Comparison of ENCODE assay signal across 17 mouse cellular contexts in the genomic region with DNA sequence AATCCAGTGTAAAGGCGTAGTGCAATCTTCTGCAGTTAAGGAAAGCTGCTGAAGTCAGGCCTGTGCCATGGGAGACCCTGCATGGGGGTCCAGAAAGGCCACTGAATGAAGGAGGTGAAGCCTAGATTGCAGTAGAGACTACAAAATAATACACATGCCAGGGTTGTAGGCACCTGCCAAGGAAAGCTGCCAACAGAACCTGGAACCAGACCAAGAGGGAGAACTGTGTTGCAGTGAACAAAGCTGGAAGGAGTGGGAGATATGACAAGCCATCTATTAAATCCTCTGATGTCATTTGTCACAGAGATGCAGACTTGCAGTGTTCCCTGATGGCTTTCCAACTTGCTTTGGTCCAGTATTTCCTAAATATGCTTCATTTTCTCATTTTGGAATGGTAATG. TPM values are rescaled to one million over a fixed set of nuclear protein-coding genes. Genes with fewer than 3 reads are reported as not detected.
DNase-seq lines count a peak whose midpoint lies in the region; ATAC-seq and TF ChIP-seq lines count a peak whose summit lies in the region.
"Had no signal": no experiment of that assay in that cellular context is flagged by ENCODE, and none has a peak within 500 bp of the region (broad histone marks: within the 10 kb centered on the region; RNA-seq: fewer than 3 reads in every experiment).

No protein-coding gene starts in this region.

- H3K9me3 ChIP-seq in kidney, embryonic 15.5 days (replicated peaks) = no peaks in the 10 kb centered on the region
- H3K9me3 ChIP-seq: G1E; limb, embryonic 13.5 days; neural tube, embryonic 15.5 days had no signal

- H3K4me2 ChIP-seq in kidney, embryonic 15.5 days = no peak overlapping the region
- H3K4me2 ChIP-seq: heart, embryonic 13.5 days; limb, embryonic 13.5 days; midbrain, embryonic 12.5 days; neural tube, embryonic 15.5 days had no signal

- no peaks in the 10 kb centered on the region for H3K27me3 ChIP-seq in kidney, adult 2 months (replicated peaks; ENCODE audit: control insufficient read depth, insufficient read depth, low read length)
- H3K27me3 ChIP-seq in kidney, embryonic 15.5 days = no peaks in the 10 kb centered on the region
- H3K27me3 ChIP-seq: limb, embryonic 13.5 days; neural tube, embryonic 15.5 days had no signal

- no peak overlapping the region for H3K27ac ChIP-seq in kidney, adult 2 months (ENCODE audit: insufficient read depth, low read depth, low read length)
- no peak overlapping the region for H3K27ac ChIP-seq in kidney, embryonic 15.5 days
- H3K27ac ChIP-seq: heart, embryonic 13.5 days; limb, embryonic 13.5 days; midbrain, embryonic 12.5 days; neural tube, embryonic 15.5 days had no signal

- no peak overlapping the region for H3K4me3 ChIP-seq in kidney, adult 2 months (ENCODE audit: insufficient read depth, low read depth, low read length)
- H3K4me3 ChIP-seq in kidney, embryonic 15.5 days (replicated peaks) = no peak overlapping the region
- H3K4me3 ChIP-seq: heart, embryonic 13.5 days; limb, embryonic 13.5 days; midbrain, embryonic 12.5 days; neural tube, embryonic 15.5 days had no signal

- TF ChIP-seq CTCF in kidney, adult 2 months (conservative IDR thresholded peaks at IDR 0.05; ENCODE audit: insufficient read depth, insufficient read length, low read depth, low read length) = no peak
- no peak for TF ChIP-seq CTCF in brain, embryonic 14.5 days (IDR thresholded peaks at IDR 0.05; ENCODE audit: borderline replicate concordance, extremely low read depth, insufficient read depth, insufficient read length)

- peak; percentile 56 for DNase-seq in adrenal gland, postnatal 14 days
- no peak for DNase-seq in adrenal gland, adult 18-20 months (ENCODE audit: low spot score in 2 of 2)
- peak; percentile 77 for DNase-seq in kidney, adult 2 months
- DNase-seq in brain, embryonic 14.5 days (ENCODE audit: low read depth) = peak; percentile 68
- DNase-seq in kidney, adult 9 months = peak; percentile 44
- no peak for DNase-seq in adipocyte (ENCODE audit: low spot score)
- no peak for DNase-seq in gastrocnemius, adult 8-10 months (ENCODE audit: low spot score in 2 of 2)
- DNase-seq: lung, postnatal 10 days; thymus, postnatal 4 days had no signal

- no peak overlapping the region for H3K9ac ChIP-seq in kidney, embryonic 15.5 days
- H3K9ac ChIP-seq: heart, embryonic 13.5 days; limb, embryonic 13.5 days; midbrain, embryonic 12.5 days; neural tube, embryonic 15.5 days had no signal

- WGBS in kidney, adult 2 months = 98% methylated on average over 1 of the region's 1 CpGs
- WGBS in kidney, embryonic 15.5 days = 95% methylated on average over 1 of the region's 1 CpGs

- no peak for TF ChIP-seq POLR2A in kidney, adult 2 months (IDR thresholded peaks at IDR 0.05; ENCODE audit: low read depth, low read length)
- no peak for TF ChIP-seq POLR2A in brain, embryonic 14.5 days (IDR thresholded peaks at IDR 0.05; ENCODE audit: borderline replicate concordance, extremely low read depth, insufficient read depth, insufficient read length, poor library complexity, severe bottlenecking)

- H3K4me1 ChIP-seq in kidney, adult 2 months (ENCODE audit: control insufficient read depth, insufficient read depth, low read length) = no peaks in the 10 kb centered on the region; the same call in 1 of the 2 replicates
- H3K4me1 ChIP-seq in kidney, embryonic 15.5 days = no peaks in the 10 kb centered on the region
- H3K4me1 ChIP-seq: midbrain, embryonic 12.5 days; neural tube, embryonic 15.5 days had no signal

- no peaks in the 10 kb centered on the region for H3K36me3 ChIP-seq in kidney, adult 2 months (ENCODE audit: control insufficient read depth, insufficient read depth, low read length)
- H3K36me3 ChIP-seq in kidney, embryonic 15.5 days = no peaks in the 10 kb centered on the region
- H3K36me3 ChIP-seq: G1E; heart, embryonic 13.5 days; limb, embryonic 13.5 days; midbrain, embryonic 12.5 days; neural tube, embryonic 15.5 days had no signal

- no peak for ATAC-seq in kidney, embryonic 15.5 days (replicated peaks; ENCODE audit: low FRiP score)

RNA-seq across cellular contexts. Expression of a gene that starts 4.4 kb away (rescaled TPM):
- not detected in 2 replicates for total RNA-seq in adrenal gland, postnatal 14 days (2021)
- total RNA-seq in adrenal gland, adult 18-20 months (2021) = not detected
- not detected in 2 replicates for polyA plus RNA-seq in kidney, adult 2 months (2012; rRNA removed)
- polyA plus RNA-seq in kidney, embryonic 15.5 days (2015; fragmentation: Nextera tagmentation; extraction: Ambion mirVana) = not detected in 2 replicates
- not detected in 2 replicates for polyA plus RNA-seq in brain, embryonic 14.5 days (2012; rRNA removed)
- total RNA-seq in gastrocnemius, adult 8-10 months (2022) = not detected
- total RNA-seq: G1E had no signal
- polyA plus RNA-seq: frontal cortex, adult 2 months; G1E; heart, embryonic 13.5 days; intestine, embryonic 14.5 days; limb, embryonic 13.5 days; midbrain, embryonic 12.5 days; neural tube, embryonic 15.5 days had no signal

RNA-seq across cellular contexts. Expression of a gene that starts 4.7 kb away (rescaled TPM):
- total RNA-seq in adrenal gland, postnatal 14 days (2021) = not detected in 2 replicates
- total RNA-seq in adrenal gland, adult 18-20 months (2021) = not detected
- polyA plus RNA-seq in kidney, adult 2 months (2012; rRNA removed) = 0.33 and 0.41 TPM in 2 replicates
- not detected in 2 replicates for polyA plus RNA-seq in kidney, embryonic 15.5 days (2015; fragmentation: Nextera tagmentation; extraction: Ambion mirVana)
- not detected in 2 replicates for polyA plus RNA-seq in brain, embryonic 14.5 days (2012; rRNA removed)
- not detected for total RNA-seq in gastrocnemius, adult 8-10 months (2022)
- total RNA-seq: G1E had no signal
- polyA plus RNA-seq: frontal cortex, adult 2 months; G1E; heart, embryonic 13.5 days; intestine, embryonic 14.5 days; limb, embryonic 13.5 days; midbrain, embryonic 12.5 days; neural tube, embryonic 15.5 days had no signal

RNA-seq across cellular contexts. Expression of a gene that starts 23.9 kb away (rescaled TPM):
- total RNA-seq in adrenal gland, postnatal 14 days (2021) = 0.45 and 4.8 TPM in 2 replicates
- under 1 TPM in 1 of 2 experiments, not detected in 1; 0.53 TPM for total RNA-seq in adrenal gland, adult 18-20 months (2021)
- 2.6 and 2.8 TPM in 2 replicates for polyA plus RNA-seq in kidney, adult 2 months (2012; rRNA removed)
- polyA plus RNA-seq in kidney, embryonic 15.5 days (2015; fragmentation: Nextera tagmentation; extraction: Ambion mirVana) = 2.7 and 2.9 TPM in 2 replicates
- not detected in 2 replicates for polyA plus RNA-seq in brain, embryonic 14.5 days (2012; rRNA removed)
- total RNA-seq in gastrocnemius, adult 8-10 months (2022) = not detected
- polyA plus RNA-seq: frontal cortex, adult 2 months; G1E; heart, embryonic 13.5 days; limb, embryonic 13.5 days; midbrain, embryonic 12.5 days had no signal

RNA-seq across cellular contexts. Expression of a gene that starts 52.3 kb away (rescaled TPM):
- total RNA-seq in adrenal gland, postnatal 14 days (2021) = 2.7 and 2.9 TPM in 2 replicates
- 1 to 10 TPM; 2.6 to 3.3 TPM for total RNA-seq in adrenal gland, adult 18-20 months (2021)
- not detected in 2 replicates for polyA plus RNA-seq in kidney, adult 2 months (2012; rRNA removed)
- polyA plus RNA-seq in kidney, embryonic 15.5 days (2015; fragmentation: Nextera tagmentation; extraction: Ambion mirVana) = 0.23 and 0.60 TPM in 2 replicates
- polyA plus RNA-seq in brain, embryonic 14.5 days (2012; rRNA removed) = 1.3 and 1.7 TPM in 2 replicates
- not detected for total RNA-seq in gastrocnemius, adult 8-10 months (2022)
- total RNA-seq: G1E had no signal
- polyA plus RNA-seq: G1E; heart, embryonic 13.5 days; limb, embryonic 13.5 days had no signal

Comparison
In these comparisons a context has a peak if more than half of its experiments do, and no peak if none do; other contexts are left out.
1. DNase-seq: peak in adrenal gland, postnatal 14 days (single experiment), kidney, adult 2 months (single experiment), brain, embryonic 14.5 days (single experiment) and kidney, adult 9 months (single experiment); none in adrenal gland, adult 18-20 months (0 of 2), adipocyte (single experiment) and gastrocnemius, adult 8-10 months (0 of 2).